Mouse (Mus musculus): Measurements from ENCODE around the gene Zbtb17. TPM values are rescaled to one million over a fixed set of nuclear protein-coding genes. Genes with fewer than 3 reads are reported as not detected.

Zbtb17 gene
- total and polyA plus RNA-seq, 3 experiments, result 36.4 to 63.2 TPM; not detected in 1

GRCm38 (mm10) chr4:141430997-141431396 is 13.5 kb upstream of the Zbtb17 start (continued):
- TF ChIP-seq NRF1 (IDR thresholded peaks at IDR 0.05; ENCODE audit: insufficient read depth, low read depth, low read length, poor library complexity, severe bottlenecking) (no peak), JUND (IDR thresholded peaks at IDR 0.05; ENCODE audit: low read depth, low read length) (0 out of 2 replicates have a peak, but pooled peaks have one; percentile 37), ZMIZ1 (IDR thresholded peaks at IDR 0.05; ENCODE audit: low read depth, low read length) (no peak), ETS1 (IDR thresholded peaks at IDR 0.05; ENCODE audit: low read depth, low read length) (no peak), CHD2 (IDR thresholded peaks at IDR 0.05; ENCODE audit: low read length) (no peak), SIN3A (IDR thresholded peaks at IDR 0.05; ENCODE audit: low read length) (0 out of 2 replicates have a peak, but pooled peaks have one; percentile 20), TBP (IDR thresholded peaks at IDR 0.05; ENCODE audit: low read depth, low read length) (no peak)

- no peak for TF ChIP-seq TCF12 (IDR thresholded peaks at IDR 0.05; ENCODE audit: low read depth, low read length)
- no peak for TF ChIP-seq E2F4 (IDR thresholded peaks at IDR 0.05; ENCODE audit: borderline replicate concordance, low read depth, low read length)
- TF ChIP-seq MAX (IDR thresholded peaks at IDR 0.05; ENCODE audit: low read length), result no peak
- no peak for TF ChIP-seq RAD21 (IDR thresholded peaks at IDR 0.05; ENCODE audit: low read depth, low read length)
- no peak for TF ChIP-seq ZKSCAN1 (IDR thresholded peaks at IDR 0.05; ENCODE audit: low read depth, low read length)
- Histone ChIP-seq H3K27me3 (ENCODE audit: control insufficient read depth in 1 of 2, insufficient read depth in 2 of 2, low read length in 2 of 2) (no peaks in the 10 kb centered on the region), H3K27ac (ENCODE audit: control insufficient read depth, low read depth, low read length) (no peak overlapping the region), H3K9ac (ENCODE audit: control insufficient read depth, low read depth, low read length, poor library complexity, severe bottlenecking) (no peak overlapping the region), H3K79me2 (ENCODE audit: control insufficient read depth, insufficient read depth, low read length, poor library complexity) (no peaks in the 10 kb centered on the region), H3K9me3 (replicated peaks; ENCODE audit: insufficient read depth, low read length) (no peaks in the 10 kb centered on the region), H3K4me3 (ENCODE audit: control insufficient read depth in 1 of 2, insufficient read depth in 1 of 2, low read depth in 2 of 2, low read length in 2 of 2) (no peak overlapping the region), H3K4me1 (ENCODE audit: control insufficient read depth in 1 of 2, insufficient read depth in 2 of 2, low read length in 2 of 2) (no peaks in the 10 kb centered on the region), H3K36me3 (ENCODE audit: control insufficient read depth in 1 of 2, insufficient read depth in 2 of 2, low read length in 2 of 2) (no peaks in the 10 kb centered on the region)
- no peak for DNase-seq (ENCODE audit: low read depth, low spot score)
Measured at GRCm38 (mm10) chr4:141432666-141433065, 11.8 kb upstream of the Zbtb17 start.

- Histone ChIP-seq H3K9me3 (replicated peaks; ENCODE audit: insufficient read depth, low read length) (no peaks in the 10 kb centered on the region), H3K79me2 (ENCODE audit: control insufficient read depth, insufficient read depth, low read length, poor library complexity) (no peaks in the 10 kb centered on the region), H3K36me3 (ENCODE audit: control insufficient read depth in 1 of 2, insufficient read depth in 2 of 2, low read length in 2 of 2) (no peaks in the 10 kb centered on the region), H3K27me3 (ENCODE audit: control insufficient read depth in 1 of 2, insufficient read depth in 2 of 2, low read length in 2 of 2) (no peaks in the 10 kb centered on the region), H3K27ac (ENCODE audit: control insufficient read depth, low read depth, low read length) (no peak overlapping the region), H3K4me1 (ENCODE audit: control insufficient read depth in 1 of 2, insufficient read depth in 2 of 2, low read length in 2 of 2) (no peaks in the 10 kb centered on the region), H3K4me3 (ENCODE audit: control insufficient read depth in 1 of 2, insufficient read depth in 1 of 2, low read depth in 2 of 2, low read length in 2 of 2) (no peak overlapping the region), H3K9ac (ENCODE audit: control insufficient read depth, low read depth, low read length, poor library complexity, severe bottlenecking) (no peak overlapping the region)
- no peak for TF ChIP-seq SIN3A (IDR thresholded peaks at IDR 0.05; ENCODE audit: low read length)
- TF ChIP-seq E2F4 (IDR thresholded peaks at IDR 0.05; ENCODE audit: borderline replicate concordance, low read depth, low read length), result no peak
- TF ChIP-seq ZKSCAN1 (IDR thresholded peaks at IDR 0.05; ENCODE audit: low read depth, low read length), result no peak
- no peak for TF ChIP-seq GABPA (IDR thresholded peaks at IDR 0.05; ENCODE audit: low read depth, low read length)
- no peak for TF ChIP-seq UBTF (IDR thresholded peaks at IDR 0.05; ENCODE audit: borderline replicate concordance, insufficient read depth, low read depth, low read length)
- TF ChIP-seq MYC (IDR thresholded peaks at IDR 0.05; ENCODE audit: low read depth, low read length), result no peak
- TF ChIP-seq POLR2A (IDR thresholded peaks at IDR 0.05; ENCODE audit: control insufficient read depth in 1 of 2, insufficient read depth in 1 of 2, low read depth in 1 of 2, low read length in 2 of 2, poor library complexity in 1 of 2), result no peak
- no peak for TF ChIP-seq ZMIZ1 (IDR thresholded peaks at IDR 0.05; ENCODE audit: low read depth, low read length)
- no peak for TF ChIP-seq MYB (IDR thresholded peaks at IDR 0.05; ENCODE audit: low read depth, low read length)
- no peak for TF ChIP-seq TAL1 (IDR thresholded peaks at IDR 0.05; ENCODE audit: low read length)
- TF ChIP-seq NELFE (IDR thresholded peaks at IDR 0.05; ENCODE audit: low read depth, low read length), result no peak
- no peak for TF ChIP-seq POLR2AphosphoS5 (IDR thresholded peaks at IDR 0.05; ENCODE audit: borderline replicate concordance, low read depth, low read length)
- no peak for TF ChIP-seq USF1 (IDR thresholded peaks at IDR 0.05; ENCODE audit: low read depth, low read length)
- TF ChIP-seq EP300 (IDR thresholded peaks at IDR 0.05; ENCODE audit: low read depth in 1 of 2, low read length in 2 of 2), result no peak
- TF ChIP-seq HCFC1 (IDR thresholded peaks at IDR 0.05; ENCODE audit: low read depth, low read length), result no peak
- no peak for TF ChIP-seq RAD21 (IDR thresholded peaks at IDR 0.05; ENCODE audit: low read depth, low read length)
- no peak for TF ChIP-seq KAT2A (conservative IDR thresholded peaks at IDR 0.05; ENCODE audit: low read depth, low read length)
- no peak for TF ChIP-seq MAX (IDR thresholded peaks at IDR 0.05; ENCODE audit: low read length)
- no peak for TF ChIP-seq TBP (IDR thresholded peaks at IDR 0.05; ENCODE audit: low read depth, low read length)
- TF ChIP-seq BHLHE40 (IDR thresholded peaks at IDR 0.05; ENCODE audit: borderline replicate concordance, low read depth, low read length), result no peak
- no peak for DNase-seq (ENCODE audit: low read depth, low spot score)
Measured at GRCm38 (mm10) chr4:141433191-141433590, 11.3 kb upstream of the Zbtb17 start.

Measured in MEL (cell line).